Mouse (Mus musculus) heart, embryonic 12.5 days (tissue): ENCODE data around the gene Grap2. TPM values are rescaled to one million over a fixed set of nuclear protein-coding genes. Genes with fewer than 3 reads are reported as not detected.

Experiments
- ATAC-seq: fragments of 200-750 bp; cut with Nextera tagmentation; 2 replicates; pipeline ENCODE4 v1.8.0; 2017; ENCODE audit warnings: moderate TSS enrichment, moderate library complexity; ENCODE audit not compliant: insufficient number of reproducible peaks, low FRiP score
- H3K27ac ChIP-seq: fragments of 300-500 bp; sonication (generic); 2 replicates; pipeline ENCODE4 v1.5.1; 2016; ENCODE audit warnings: mild to moderate bottlenecking, moderate library complexity; ENCODE audit not compliant: poor library complexity, severe bottlenecking
- H3K27me3 ChIP-seq: fragments of 300-500 bp; sonication (generic); replicated peaks from 2 replicates; pipeline ENCODE4 v1.6.1; 2016; ENCODE audit warnings: mild to moderate bottlenecking, moderate library complexity
- H3K36me3 ChIP-seq: fragments of 300-500 bp; sonication (generic); 2 replicates; pipeline ENCODE4 v1.6.1; 2016; ENCODE audit warnings: mild to moderate bottlenecking, moderate library complexity
- H3K4me1 ChIP-seq: fragments of 300-500 bp; sonication (generic); replicated peaks from 2 replicates; pipeline ENCODE4 v1.6.1; 2016; ENCODE audit warnings: mild to moderate bottlenecking
- H3K4me2 ChIP-seq: fragments of 300-500 bp; sonication (generic); 2 replicates; pipeline ENCODE4 v1.6.1; 2016; ENCODE audit warnings: mild to moderate bottlenecking, moderate library complexity
- H3K4me3 ChIP-seq: fragments of 300-500 bp; sonication (generic); 2 replicates; pipeline ENCODE4 v1.5.1; 2016; ENCODE audit warnings: mild to moderate bottlenecking
- H3K9ac ChIP-seq: fragments of 300-500 bp; sonication (generic); 2 replicates; pipeline ENCODE4 v1.6.1; 2016; ENCODE audit warnings: mild to moderate bottlenecking, moderate library complexity
- H3K9me3 ChIP-seq: fragments of 300-500 bp; sonication (generic); replicated peaks from 2 replicates; pipeline ENCODE4 v1.6.1; 2016; ENCODE audit warnings: mild to moderate bottlenecking, moderate library complexity
- WGBS: fragments of 180-500 bp; shearing (Covaris S2); methylation state at CpG from one replicate; pipeline ENCODE4 v1.1.7; 2016; 5-methylcytosine and 5-hydroxymethylcytosine counted together
- polyA plus RNA-seq: library from polyadenylated mRNA; unstranded; fragments of >200 nt; fragmentation: Nextera tagmentation; extraction: Ambion mirVana; gene quantifications from 2 replicates; pipeline ENCODE4 v1.2.1, GENCODE M21; 2016

Gene Grap2
- polyA plus RNA-seq, 1 experiment from 2014 or later = 11.2 TPM

GRCm38 (mm10) chr15:80671295-80672252 lies 99.2 kb downstream of the Grap2 start, which contains the start of gene Fam83f:
TSS of gene Fam83f (plus strand) at chr15:80671847.
- 6% methylated on average over 85 of the region's 85 CpGs for WGBS
- peak within 1 kb of the TSS; percentile 53 for H3K4me3 ChIP-seq
- H3K4me1 ChIP-seq = peaks cover 13% of the 10 kb centered on the region
- peaks cover 53% of the 10 kb centered on the region for H3K27me3 ChIP-seq
- peak; percentile 53 for ATAC-seq
- peak within 1 kb of the TSS; percentile 62 for H3K9ac ChIP-seq
- no peak within 1 kb of the TSS for H3K27ac ChIP-seq
- H3K36me3 ChIP-seq = no peaks in the 10 kb centered on the region
- H3K9me3 ChIP-seq = no peaks in the 10 kb centered on the region
- peak within 1 kb of the TSS; percentile 89 for H3K4me2 ChIP-seq

- no peaks in the 10 kb centered on the region for H3K36me3 ChIP-seq
- 43% methylated on average over 2 of the region's 2 CpGs for WGBS
- H3K9ac ChIP-seq = no peak overlapping the region
- no peak overlapping the region for H3K4me3 ChIP-seq
- peaks cover 61% of the 10 kb centered on the region for H3K27me3 ChIP-seq
- H3K4me1 ChIP-seq = peaks cover 13% of the 10 kb centered on the region
- H3K27ac ChIP-seq = no peak overlapping the region
- no peak for ATAC-seq
- H3K9me3 ChIP-seq = no peaks in the 10 kb centered on the region
- no peak overlapping the region for H3K4me2 ChIP-seq
These were observed 100.4 kb downstream of the Grap2 start for GRCm38 (mm10) chr15:80672810-80673209.

GRCm38 (mm10) chr15:80673337-80674095 lies 101.1 kb downstream of the Grap2 start:
- 68% methylated on average over 4 of the region's 4 CpGs for WGBS
- Histone ChIP-seq H3K27me3 (peaks cover 61% of the 10 kb centered on the region), H3K4me2 (no peak overlapping the region), H3K9ac (no peak overlapping the region), H3K4me3 (no peak overlapping the region), H3K9me3 (no peaks in the 10 kb centered on the region), H3K4me1 (peaks cover 16% of the 10 kb centered on the region), H3K27ac (no peak overlapping the region), H3K36me3 (no peaks in the 10 kb centered on the region)
- ATAC-seq = no peak

- no peak overlapping the region for H3K4me2 ChIP-seq
- ATAC-seq = no peak
- no peaks in the 10 kb centered on the region for H3K36me3 ChIP-seq
- peaks cover 55% of the 10 kb centered on the region for H3K27me3 ChIP-seq
- no peak overlapping the region for H3K9ac ChIP-seq
- H3K9me3 ChIP-seq = no peaks in the 10 kb centered on the region
- H3K27ac ChIP-seq = no peak overlapping the region
- WGBS = 79% methylated on average over 6 of the region's 6 CpGs
- H3K4me3 ChIP-seq = no peak overlapping the region
- peaks cover 27% of the 10 kb centered on the region for H3K4me1 ChIP-seq
These were observed 102.3 kb downstream of the Grap2 start for GRCm38 (mm10) chr15:80674700-80675099.

- 46% methylated on average over 8 of the region's 8 CpGs for WGBS
- Histone ChIP-seq H3K27ac (peak overlapping the region; percentile 52; the same call in 1 of the 2 replicates), H3K9me3 (no peaks in the 10 kb centered on the region), H3K36me3 (no peaks in the 10 kb centered on the region), H3K4me2 (no peak overlapping the region), H3K27me3 (peaks cover 26% of the 10 kb centered on the region), H3K4me1 (peaks cover 46% of the 10 kb centered on the region), H3K9ac (0 out of 2 replicates have a peak overlapping the region, but pooled peaks have one; percentile 3), H3K4me3 (no peak overlapping the region)
- ATAC-seq = 0 out of 2 replicates have a peak, but pooled peaks have one; percentile 24
These were observed 107.3 kb downstream of the Grap2 start for GRCm38 (mm10) chr15:80679515-80680215.

GRCm38 (mm10) chr15:80680347-80681030 lies 108.1 kb downstream of the Grap2 start:
- Histone ChIP-seq H3K4me1 (peaks cover 48% of the 10 kb centered on the region), H3K27me3 (peaks cover 29% of the 10 kb centered on the region), H3K27ac (peak overlapping the region; percentile 12; the same call in 1 of the 2 replicates), H3K9ac (no peak overlapping the region), H3K4me3 (no peak overlapping the region), H3K4me2 (no peak overlapping the region; the same call in 1 of the 2 replicates), H3K9me3 (no peaks in the 10 kb centered on the region), H3K36me3 (no peaks in the 10 kb centered on the region)
- peak; percentile 64 for ATAC-seq
- 29% methylated on average over 7 of the region's 7 CpGs for WGBS

GRCm38 (mm10) chr15:80681466-80681881 lies 109.1 kb downstream of the Grap2 start:
- no peaks in the 10 kb centered on the region for H3K36me3 ChIP-seq
- no peak overlapping the region for H3K9ac ChIP-seq
- H3K4me3 ChIP-seq = no peak overlapping the region
- no peak for ATAC-seq
- peaks cover 37% of the 10 kb centered on the region for H3K27me3 ChIP-seq
- no peaks in the 10 kb centered on the region for H3K9me3 ChIP-seq
- no peak overlapping the region for H3K4me2 ChIP-seq
- peaks cover 48% of the 10 kb centered on the region for H3K4me1 ChIP-seq
- H3K27ac ChIP-seq = 0 out of 2 replicates have a peak overlapping the region, but pooled peaks have one; percentile 23
- 69% methylated on average over 4 of the region's 4 CpGs for whole genome bisulfite sequencing

- Histone ChIP-seq H3K27ac (no peak overlapping the region), H3K9me3 (no peaks in the 10 kb centered on the region), H3K4me2 (no peak overlapping the region), H3K27me3 (peaks cover 39% of the 10 kb centered on the region), H3K4me1 (peaks cover 48% of the 10 kb centered on the region), H3K9ac (no peak overlapping the region), H3K36me3 (no peaks in the 10 kb centered on the region), H3K4me3 (no peak overlapping the region)
- ATAC-seq = no peak
- WGBS = 83% methylated on average over 8 of the region's 8 CpGs
These were observed 109.9 kb downstream of the Grap2 start for GRCm38 (mm10) chr15:80682343-80682742.

GRCm38 (mm10) chr15:80683151-80683550 lies 110.8 kb downstream of the Grap2 start:
- no peak overlapping the region for H3K27ac ChIP-seq
- ATAC-seq = no peak
- WGBS = 72% methylated on average over 6 of the region's 6 CpGs
- H3K4me3 ChIP-seq = no peak overlapping the region
- no peak overlapping the region for H3K4me2 ChIP-seq
- no peaks in the 10 kb centered on the region for H3K36me3 ChIP-seq
- peaks cover 48% of the 10 kb centered on the region for H3K4me1 ChIP-seq
- H3K27me3 ChIP-seq = peaks cover 43% of the 10 kb centered on the region
- H3K9ac ChIP-seq = no peak overlapping the region
- H3K9me3 ChIP-seq = no peaks in the 10 kb centered on the region

GRCm38 (mm10) chr15:80683990-80684389 lies 111.6 kb downstream of the Grap2 start:
- ATAC-seq = no peak
- no peak overlapping the region for H3K4me3 ChIP-seq
- H3K4me2 ChIP-seq = no peak overlapping the region
- no peak overlapping the region for H3K27ac ChIP-seq
- peaks cover 41% of the 10 kb centered on the region for H3K4me1 ChIP-seq
- H3K36me3 ChIP-seq = no peaks in the 10 kb centered on the region
- peaks cover 47% of the 10 kb centered on the region for H3K27me3 ChIP-seq
- H3K9ac ChIP-seq = no peak overlapping the region
- no peaks in the 10 kb centered on the region for H3K9me3 ChIP-seq
- 66% methylated on average over 3 of the region's 3 CpGs for WGBS
